Mouse (Mus musculus) stomach, postnatal 0 days (tissue): Measurements from ENCODE around the gene Tnfrsf22.

Source experiments
- CTCF ChIP-seq: IDR thresholded peaks from 2 replicates; pipeline ENCODE4 v1.5.1; 2016; ENCODE audit warnings: antibody characterized with exemption, low read depth, mild to moderate bottlenecking, moderate library complexity
- EP300 ChIP-seq: optimal IDR thresholded peaks from 2 replicates; pipeline ENCODE3; 2016; ENCODE audit warnings: antibody characterized with exemption

DNA sequence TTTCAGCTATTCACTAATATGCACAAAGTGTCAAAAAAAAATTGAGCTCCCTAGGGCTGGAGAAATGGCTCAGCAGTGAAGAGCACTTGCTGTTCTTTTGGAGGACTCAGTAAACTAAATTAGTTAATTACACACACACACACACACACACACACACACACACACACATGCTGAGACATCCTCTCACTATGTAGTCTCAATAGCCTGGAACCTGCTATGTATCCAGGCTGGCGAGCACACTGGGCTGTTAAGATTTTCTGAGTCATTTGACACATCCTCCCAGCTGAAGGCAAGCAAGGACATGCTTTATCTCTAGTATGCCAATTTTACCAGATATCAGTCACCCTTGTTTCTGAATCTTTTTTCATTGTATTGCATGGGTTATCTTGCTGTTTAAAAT is 28.5 kb downstream of the Tnfrsf22 start:
- TF ChIP-seq CTCF, result no peak
- no peak for TF ChIP-seq EP300
